Comparison of ENCODE assay signal across 7 mouse cellular contexts in the genomic region with DNA sequence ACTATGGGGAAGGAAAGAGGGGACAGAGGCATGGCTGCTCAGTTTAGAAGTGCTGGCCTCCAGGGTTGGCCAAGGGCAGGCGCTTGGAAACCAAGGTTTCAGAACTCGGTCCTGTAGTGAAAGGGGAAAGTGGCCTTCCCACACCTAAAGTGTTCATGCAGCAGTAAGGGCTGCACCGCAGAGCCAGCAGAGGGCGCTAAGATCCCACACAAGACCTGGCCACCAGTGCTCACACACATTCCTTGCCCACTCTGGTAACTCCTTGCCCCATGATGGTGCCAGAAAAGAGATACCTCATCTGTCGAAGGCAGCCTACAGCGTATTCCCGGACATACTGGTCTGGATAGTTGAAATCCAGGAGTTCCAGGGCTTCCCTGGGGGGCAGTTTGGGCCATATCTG. TPM values are rescaled to one million over a fixed set of nuclear protein-coding genes. Genes with fewer than 3 reads are reported as not detected.
DNase-seq lines count a peak whose midpoint lies in the region; ATAC-seq lines count a peak whose summit lies in the region.

No protein-coding gene starts in this region.

- intact Hi-C loops in gastrocnemius, postnatal 36 days (cut with DNase I) = loop anchor here (5.0 kb wide), 1 partner anchor 395 kb away; no protein-coding TSS in a partner anchor
- intact Hi-C loops in left cerebral cortex, postnatal 25 days (cut with DNase I) = loop anchor here (2.0 kb wide), 1 partner anchor 388 kb away; a partner anchor contains a TSS

- no peaks in the 10 kb centered on the region for H3K36me3 ChIP-seq in intestine, embryonic 16.5 days (ENCODE audit: control insufficient read depth, insufficient read depth, low read length)
- H3K36me3 ChIP-seq in midbrain, embryonic 15.5 days (replicated peaks) = 0 out of 2 replicates have a peak, but pooled peaks cover 2% of the 10 kb centered on the region

- H3K9ac ChIP-seq in intestine, embryonic 16.5 days (ENCODE audit: low read depth, low read length) = no peak overlapping the region
- H3K9ac ChIP-seq in midbrain, embryonic 15.5 days = no peak overlapping the region

- no peaks in the 10 kb centered on the region for H3K4me1 ChIP-seq in intestine, embryonic 16.5 days (ENCODE audit: control insufficient read depth, insufficient read depth, low read length)
- H3K4me1 ChIP-seq in midbrain, embryonic 15.5 days = no peaks in the 10 kb centered on the region

- H3K27ac ChIP-seq in intestine, embryonic 16.5 days (ENCODE audit: low read length) = no peak overlapping the region
- H3K27ac ChIP-seq in midbrain, embryonic 15.5 days = no peak overlapping the region

- WGBS in intestine, embryonic 16.5 days = 38% methylated on average over 7 of the region's 7 CpGs
- 37% methylated on average over 7 of the region's 7 CpGs for WGBS in midbrain, embryonic 15.5 days

- H3K27me3 ChIP-seq in intestine, embryonic 16.5 days (replicated peaks; ENCODE audit: control insufficient read depth, insufficient read depth, low read length) = no peaks in the 10 kb centered on the region
- H3K27me3 ChIP-seq in midbrain, embryonic 15.5 days (replicated peaks) = no peaks in the 10 kb centered on the region

- no peak overlapping the region for H3K4me2 ChIP-seq in intestine, embryonic 16.5 days (ENCODE audit: low read depth, low read length)
- no peak overlapping the region for H3K4me2 ChIP-seq in midbrain, embryonic 15.5 days

- H3K4me3 ChIP-seq in intestine, embryonic 16.5 days (ENCODE audit: low read length) = no peak overlapping the region
- H3K4me3 ChIP-seq in midbrain, embryonic 15.5 days = no peak overlapping the region

- no peaks in the 10 kb centered on the region for H3K9me3 ChIP-seq in intestine, embryonic 16.5 days (ENCODE audit: control insufficient read depth, low read length)
- no peaks in the 10 kb centered on the region for H3K9me3 ChIP-seq in midbrain, embryonic 15.5 days

- ATAC-seq in intestine, embryonic 16.5 days = peak; percentile 67
- peak; percentile 67; the same call in 1 of the 2 replicates for ATAC-seq in midbrain, embryonic 15.5 days (replicated peaks)

- peak; percentile 78 for DNase-seq in adrenal gland, adult 2 months
- peak; percentile 82 for DNase-seq in embryo, embryonic 11 days
- peak; percentile 42 to 60 for DNase-seq in gastrocnemius, postnatal 36 days
- DNase-seq in left cerebral cortex, postnatal 25 days (ENCODE audit: low spot score in 2 of 2) = peak; percentile 75 to 82
- peak; percentile 52 to 82 for DNase-seq in spleen, postnatal 10 days (ENCODE audit: low spot score in 2 of 2)

RNA-seq across cellular contexts. Expression of a gene that starts 27.0 kb away (rescaled TPM):
- not detected for total RNA-seq in adrenal gland, adult 2 months (2021)
- not detected in 2 replicates for polyA plus RNA-seq in adrenal gland, adult 2 months (2012; rRNA removed)
- total RNA-seq in gastrocnemius, postnatal 36 days (2021) = not detected
- 33.1 and 39.2 TPM in 2 replicates for polyA plus RNA-seq in intestine, embryonic 16.5 days (2015; fragmentation: Nextera tagmentation; extraction: Ambion mirVana)
- not detected for total RNA-seq in left cerebral cortex, postnatal 25 days (2021)
- 0.11 and 0.18 TPM in 2 replicates for polyA plus RNA-seq in midbrain, embryonic 15.5 days (2015; fragmentation: Nextera tagmentation; extraction: Ambion mirVana)
